Mouse (Mus musculus) liver, embryonic 14.5 days (tissue): ENCODE data around the gene Eif4a1.

Experiments
- CTCF ChIP-seq: IDR thresholded peaks from 2 replicates; pipeline ENCODE4 v1.5.1; 2016; ENCODE audit warnings: antibody characterized with exemption, low read depth, control low read depth
- EP300 ChIP-seq: IDR thresholded peaks from 2 replicates; pipeline ENCODE4 v1.6.1; 2016; ENCODE audit warnings: antibody characterized with exemption, low read depth

- TF ChIP-seq CTCF (no peak), EP300 (no peak)
These were observed 16.2 kb downstream of the Eif4a1 start for GRCm38 (mm10) chr11:69656065-69656455.
